Mouse (Mus musculus) heart, embryonic 13.5 days (tissue): Measurements from ENCODE around the gene Wnt6. TPM values are rescaled to one million over a fixed set of nuclear protein-coding genes. Genes with fewer than 3 reads are reported as not detected.
A peak's percentile ranks its signal among the peaks of the same experiment; 100 is the strongest.

ENCODE experiments used
- ATAC-seq: fragments of 200-750 bp; cut with Nextera tagmentation; 2 replicates; pipeline ENCODE4 v1.8.0; 2017; ENCODE audit warnings: moderate TSS enrichment; ENCODE audit not compliant: insufficient number of reproducible peaks, low FRiP score, low TSS enrichment; ENCODE audit errors: extremely low read depth
- H3K27ac ChIP-seq: fragments of 300-500 bp; sonication (generic); replicated peaks from 2 replicates; pipeline ENCODE4 v1.5.1; 2015; ENCODE audit warnings: moderate library complexity, mild to moderate bottlenecking, inconsistent platforms
- H3K27me3 ChIP-seq: fragments of 300-500 bp; sonication (generic); replicated peaks from 2 replicates; pipeline ENCODE4 v1.6.1; 2015; ENCODE audit warnings: mild to moderate bottlenecking, inconsistent platforms
- H3K36me3 ChIP-seq: fragments of 300-500 bp; sonication (generic); 2 replicates; pipeline ENCODE4 v1.6.1; 2015; ENCODE audit warnings: mild to moderate bottlenecking, inconsistent platforms
- H3K4me1 ChIP-seq: fragments of 300-500 bp; sonication (generic); 2 replicates; pipeline ENCODE4 v1.6.1; 2015; ENCODE audit warnings: inconsistent platforms
- H3K4me2 ChIP-seq: fragments of 300-500 bp; sonication (generic); 2 replicates; pipeline ENCODE4 v1.6.1; 2015; ENCODE audit warnings: inconsistent platforms, mild to moderate bottlenecking, moderate library complexity
- H3K4me3 ChIP-seq: fragments of 300-500 bp; sonication (generic); 2 replicates; pipeline ENCODE4 v1.5.1; 2015; ENCODE audit warnings: moderate library complexity, mild to moderate bottlenecking, inconsistent platforms
- H3K9ac ChIP-seq: fragments of 300-500 bp; sonication (generic); 2 replicates; pipeline ENCODE4 v1.6.1; 2015; ENCODE audit warnings: inconsistent platforms, mild to moderate bottlenecking, moderate library complexity
- H3K9me3 ChIP-seq: fragments of 300-500 bp; sonication (generic); 2 replicates; pipeline ENCODE4 v1.6.1; 2016; ENCODE audit warnings: inconsistent platforms
- WGBS: fragments of 180-500 bp; shearing (Covaris S2); methylation state at CpG from one replicate; pipeline ENCODE4 v1.1.7; 2015; ENCODE audit warnings: mixed read lengths; 5-methylcytosine and 5-hydroxymethylcytosine counted together
- polyA plus RNA-seq: library from polyadenylated mRNA; unstranded; fragments of >200 nt; fragmentation: Nextera tagmentation; extraction: Ambion mirVana; gene quantifications from 2 replicates; pipeline ENCODE4 v1.2.1, GENCODE M21; 2015

The Wnt6 gene
- polyA plus RNA-seq, 1 experiment from 2014 or later = 0.31 TPM

DNA sequence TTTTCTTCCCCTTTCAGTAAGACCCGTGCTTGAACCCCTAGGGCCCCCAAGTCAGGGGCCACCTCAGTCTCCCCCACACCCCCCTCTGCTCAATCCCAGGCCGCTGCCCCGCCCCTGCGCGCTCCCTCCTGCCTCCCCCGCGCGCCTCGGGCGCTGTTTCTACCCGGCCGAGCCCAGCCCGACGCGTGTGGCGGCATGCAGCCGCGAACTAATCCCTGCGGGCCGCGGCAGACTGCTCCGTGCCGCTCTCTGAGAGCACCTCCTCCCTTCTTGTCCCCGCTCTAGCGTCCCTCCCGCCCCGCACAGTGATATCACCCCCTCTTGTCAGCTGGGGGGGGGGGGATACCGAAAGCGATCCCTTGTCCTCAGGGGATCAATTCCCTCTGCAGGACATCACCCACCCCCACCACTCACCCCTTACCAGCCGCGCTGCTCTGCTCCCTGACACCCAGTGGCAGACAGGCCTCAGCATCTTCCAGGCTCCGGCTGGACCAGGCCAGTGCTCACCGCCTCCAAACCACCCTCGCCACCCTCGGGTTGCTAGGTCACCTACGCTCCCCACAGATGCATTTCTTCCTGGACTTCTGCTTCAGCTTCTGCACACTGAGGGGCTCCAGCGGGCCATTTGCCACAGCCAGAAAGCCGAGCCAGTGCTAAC is 22.9 kb downstream of the Wnt6 start:
- H3K4me1 ChIP-seq = peaks cover 28% of the 10 kb centered on the region
- H3K27ac ChIP-seq = no peak overlapping the region
- 1% methylated on average over 37 of the region's 38 CpGs for WGBS
- H3K36me3 ChIP-seq = no peaks in the 10 kb centered on the region
- peak overlapping the region; percentile 62 for H3K4me2 ChIP-seq
- peak overlapping the region; percentile 42 for H3K4me3 ChIP-seq
- no peaks in the 10 kb centered on the region for H3K9me3 ChIP-seq
- ATAC-seq = no peak
- H3K27me3 ChIP-seq = peaks cover 100% of the 10 kb centered on the region
- H3K9ac ChIP-seq = peak overlapping the region; percentile 59

DNA sequence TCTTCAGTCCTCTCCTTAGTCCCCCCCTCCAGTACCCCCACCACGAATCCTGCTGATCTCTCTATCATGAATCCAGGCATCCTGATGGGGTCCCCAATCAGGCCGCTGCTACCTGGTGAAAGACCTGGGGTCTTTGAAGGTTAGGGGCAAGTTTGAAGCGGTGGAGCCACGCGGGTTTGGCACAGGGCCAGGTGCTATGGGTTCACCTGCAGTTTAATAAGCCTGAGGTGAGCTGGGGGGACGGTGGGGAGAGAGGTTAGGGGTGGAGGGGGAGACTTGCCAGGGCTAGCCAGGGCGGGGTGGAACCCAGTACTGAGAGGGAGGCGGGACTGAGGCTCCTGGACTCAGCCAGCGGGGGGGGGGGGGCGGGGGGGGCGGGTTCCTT is 23.4 kb downstream of the Wnt6 start:
- Histone ChIP-seq H3K9me3 (no peaks in the 10 kb centered on the region), H3K9ac (0 out of 2 replicates have a peak overlapping the region, but pooled peaks have one; percentile 59), H3K4me1 (peaks cover 28% of the 10 kb centered on the region), H3K27ac (no peak overlapping the region), H3K27me3 (peaks cover 100% of the 10 kb centered on the region), H3K4me3 (peak overlapping the region; percentile 42), H3K4me2 (peak overlapping the region; percentile 62), H3K36me3 (no peaks in the 10 kb centered on the region)
- WGBS = 3% methylated on average over 7 of the region's 11 CpGs
- ATAC-seq = no peak

DNA sequence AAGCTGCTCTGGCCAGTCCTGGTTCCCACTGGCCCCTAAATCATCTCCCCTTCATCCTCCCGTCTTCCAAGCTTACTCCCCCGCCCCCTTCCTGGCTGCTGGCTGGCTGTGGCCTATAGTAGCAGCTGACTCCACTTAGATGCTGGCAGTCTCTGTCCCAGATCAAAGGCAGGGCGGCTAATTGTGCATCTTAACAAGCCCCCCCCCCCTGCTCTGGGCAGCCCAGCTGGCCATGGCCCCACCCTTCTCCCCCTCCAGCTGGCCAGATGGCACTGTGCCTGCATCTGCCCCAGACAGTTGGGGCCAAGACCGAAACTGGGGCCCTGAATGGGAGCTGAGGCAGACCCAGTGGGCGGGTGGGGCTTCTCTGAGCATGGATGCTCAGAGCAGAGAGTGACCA is 25.8 kb downstream of the Wnt6 start:
- no peak for ATAC-seq
- no peak overlapping the region for H3K9ac ChIP-seq
- H3K4me1 ChIP-seq = peaks cover 25% of the 10 kb centered on the region
- no peaks in the 10 kb centered on the region for H3K36me3 ChIP-seq
- H3K27ac ChIP-seq = no peak overlapping the region
- no peak overlapping the region for H3K4me3 ChIP-seq
- WGBS = 3% methylated on average over 5 of the region's 5 CpGs
- H3K9me3 ChIP-seq = no peaks in the 10 kb centered on the region
- H3K4me2 ChIP-seq = no peak overlapping the region
- H3K27me3 ChIP-seq = peaks cover 100% of the 10 kb centered on the region

DNA sequence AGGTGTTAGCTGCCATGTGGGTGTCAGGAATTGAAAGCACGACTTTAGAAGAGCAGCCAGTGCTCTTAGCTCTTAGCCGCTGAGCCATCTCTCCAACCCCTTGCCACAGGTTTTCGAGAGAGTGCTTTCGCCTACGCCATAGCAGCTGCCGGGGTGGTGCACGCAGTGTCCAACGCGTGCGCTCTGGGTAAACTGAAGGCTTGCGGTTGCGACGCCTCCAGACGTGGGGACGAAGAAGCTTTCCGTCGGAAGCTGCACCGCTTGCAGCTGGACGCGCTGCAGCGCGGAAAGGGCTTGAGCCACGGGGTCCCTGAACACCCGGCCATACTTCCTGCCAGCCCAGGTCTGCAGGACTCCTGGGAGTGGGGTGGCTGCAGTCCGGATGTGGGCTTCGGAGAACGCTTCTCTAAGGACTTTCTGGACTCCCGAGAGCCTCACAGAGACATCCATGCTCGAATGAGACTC is 28.8 kb downstream of the Wnt6 start:
- no peaks in the 10 kb centered on the region for H3K9me3 ChIP-seq
- WGBS = under 1% methylated on average over 29 of the region's 29 CpGs
- peak overlapping the region; percentile 63 for H3K4me2 ChIP-seq
- H3K27me3 ChIP-seq = peaks cover 100% of the 10 kb centered on the region
- H3K36me3 ChIP-seq = no peaks in the 10 kb centered on the region
- H3K4me1 ChIP-seq = peaks cover 24% of the 10 kb centered on the region
- no peak for ATAC-seq
- peak overlapping the region; percentile 54; the same call in 1 of the 2 replicates for H3K9ac ChIP-seq
- no peak overlapping the region for H3K27ac ChIP-seq
- H3K4me3 ChIP-seq = peak overlapping the region; percentile 40

DNA sequence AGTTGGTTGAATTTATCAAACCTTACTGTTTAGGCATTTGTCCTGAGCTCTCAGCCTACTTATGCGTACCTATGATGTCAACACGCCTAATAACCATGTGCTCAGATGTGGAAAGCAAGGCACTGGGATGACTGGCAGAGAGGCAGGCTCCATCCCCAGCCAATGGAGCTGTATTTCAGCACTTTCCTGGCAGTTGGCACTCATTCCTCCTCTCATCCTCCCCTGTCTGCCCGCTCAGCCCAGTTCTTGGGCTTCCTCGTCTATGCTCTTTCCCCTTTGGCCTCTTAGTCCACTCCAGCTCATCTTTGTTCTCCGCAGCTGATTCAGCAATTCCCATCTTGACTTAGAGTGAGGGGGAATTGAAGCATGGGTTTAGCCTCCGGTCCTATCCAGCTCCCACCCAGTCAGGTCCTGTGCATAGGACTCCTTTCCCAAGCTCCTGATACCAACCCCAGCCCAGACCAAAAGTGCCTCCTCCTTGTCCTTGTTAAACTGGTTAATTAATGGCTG is 30.0 kb downstream of the Wnt6 start:
- H3K9me3 ChIP-seq = no peaks in the 10 kb centered on the region
- H3K9ac ChIP-seq = no peak overlapping the region
- no peak overlapping the region for H3K4me2 ChIP-seq
- H3K4me3 ChIP-seq = no peak overlapping the region
- H3K27ac ChIP-seq = no peak overlapping the region
- peaks cover 34% of the 10 kb centered on the region for H3K4me1 ChIP-seq
- H3K27me3 ChIP-seq = peaks cover 100% of the 10 kb centered on the region
- no peak for ATAC-seq
- H3K36me3 ChIP-seq = no peaks in the 10 kb centered on the region
- 17% methylated on average over 6 of the region's 6 CpGs for WGBS

DNA sequence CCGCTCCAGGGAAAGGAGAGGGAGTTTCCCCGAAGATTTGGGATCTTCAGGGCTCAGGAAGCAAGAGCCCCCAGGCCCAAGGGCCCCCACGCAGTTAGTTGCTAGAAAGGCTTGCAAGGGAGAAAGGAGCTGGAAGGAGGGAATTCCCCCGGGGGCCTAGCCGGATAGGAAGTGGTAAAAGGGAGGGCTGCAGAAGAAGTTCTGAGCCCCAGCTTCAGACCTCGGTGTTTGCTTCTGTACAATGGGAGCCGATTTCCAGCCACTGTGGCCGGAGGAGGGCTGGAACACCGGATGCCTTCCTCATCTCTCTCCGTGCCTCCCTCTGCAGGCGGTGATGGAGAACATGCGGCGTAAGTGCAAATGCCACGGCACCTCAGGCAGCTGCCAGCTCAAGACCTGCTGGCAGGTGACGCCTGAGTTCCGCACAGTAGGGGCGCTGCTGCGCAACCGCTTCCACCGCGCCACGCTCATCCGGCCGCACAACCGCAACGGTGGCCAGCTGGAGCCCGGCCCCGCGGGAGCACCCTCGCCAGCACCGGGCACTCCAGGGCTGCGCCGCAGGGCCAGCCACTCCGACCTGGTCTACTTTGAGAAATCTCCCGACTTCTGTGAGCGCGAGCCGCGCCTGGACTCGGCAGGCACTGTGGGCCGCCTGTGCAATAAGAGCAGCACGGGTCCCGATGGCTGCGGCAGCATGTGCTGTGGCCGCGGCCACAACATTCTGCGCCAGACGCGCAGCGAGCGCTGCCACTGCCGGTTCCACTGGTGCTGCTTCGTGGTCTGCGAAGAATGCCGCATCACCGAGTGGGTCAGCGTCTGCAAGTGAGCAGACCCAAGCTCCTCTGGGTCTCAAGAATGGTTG is 31.3 kb downstream of the Wnt6 start:
- under 1% methylated on average over 57 of the region's 57 CpGs for WGBS
- peak; percentile 43; the same call in 1 of the 2 replicates for ATAC-seq
- H3K9ac ChIP-seq = peak overlapping the region; percentile 44
- H3K9me3 ChIP-seq = no peaks in the 10 kb centered on the region
- H3K27ac ChIP-seq = no peak overlapping the region
- peaks cover 44% of the 10 kb centered on the region for H3K4me1 ChIP-seq
- H3K4me3 ChIP-seq = peak overlapping the region; percentile 52
- peak overlapping the region; percentile 82 for H3K4me2 ChIP-seq
- no peaks in the 10 kb centered on the region for H3K36me3 ChIP-seq
- peaks cover 100% of the 10 kb centered on the region for H3K27me3 ChIP-seq

DNA sequence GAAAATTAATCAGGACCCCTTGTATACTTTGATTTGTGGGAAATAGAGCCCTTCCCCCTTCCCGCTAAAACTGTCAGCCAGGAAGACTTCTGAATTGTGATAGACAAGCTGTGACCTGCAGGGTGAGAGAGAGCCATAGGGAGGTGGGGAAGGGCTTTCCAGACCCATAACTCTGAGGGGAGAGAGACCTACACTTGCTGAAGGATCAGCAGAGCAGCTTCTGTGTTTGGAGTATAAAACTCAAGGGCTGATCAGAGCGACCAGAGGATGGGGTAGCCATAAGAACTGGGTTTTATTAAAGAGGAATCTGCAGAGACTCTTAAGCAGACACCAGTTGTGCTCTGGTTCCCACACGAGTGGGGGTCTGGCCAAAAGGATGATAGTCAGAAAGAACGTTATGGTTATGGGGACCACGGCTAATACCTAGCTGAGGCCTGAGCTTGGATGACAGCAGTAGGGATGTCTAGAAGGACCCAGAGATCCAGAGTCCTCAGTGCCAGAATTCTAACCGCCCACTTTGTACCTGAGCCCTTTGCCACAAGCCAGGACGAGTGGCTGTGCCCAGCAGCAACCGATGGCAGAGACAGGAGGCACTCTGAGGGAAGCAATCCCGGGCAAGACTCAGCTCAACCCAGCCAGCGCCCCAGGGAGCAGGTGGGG is 32.6 kb downstream of the Wnt6 start:
- H3K9me3 ChIP-seq = no peaks in the 10 kb centered on the region
- H3K4me2 ChIP-seq = no peak overlapping the region
- no peak overlapping the region for H3K9ac ChIP-seq
- no peak for ATAC-seq
- H3K27me3 ChIP-seq = peaks cover 100% of the 10 kb centered on the region
- no peak overlapping the region for H3K27ac ChIP-seq
- WGBS = 13% methylated on average over 10 of the region's 10 CpGs
- no peaks in the 10 kb centered on the region for H3K36me3 ChIP-seq
- H3K4me1 ChIP-seq = peaks cover 49% of the 10 kb centered on the region
- H3K4me3 ChIP-seq = no peak overlapping the region

DNA sequence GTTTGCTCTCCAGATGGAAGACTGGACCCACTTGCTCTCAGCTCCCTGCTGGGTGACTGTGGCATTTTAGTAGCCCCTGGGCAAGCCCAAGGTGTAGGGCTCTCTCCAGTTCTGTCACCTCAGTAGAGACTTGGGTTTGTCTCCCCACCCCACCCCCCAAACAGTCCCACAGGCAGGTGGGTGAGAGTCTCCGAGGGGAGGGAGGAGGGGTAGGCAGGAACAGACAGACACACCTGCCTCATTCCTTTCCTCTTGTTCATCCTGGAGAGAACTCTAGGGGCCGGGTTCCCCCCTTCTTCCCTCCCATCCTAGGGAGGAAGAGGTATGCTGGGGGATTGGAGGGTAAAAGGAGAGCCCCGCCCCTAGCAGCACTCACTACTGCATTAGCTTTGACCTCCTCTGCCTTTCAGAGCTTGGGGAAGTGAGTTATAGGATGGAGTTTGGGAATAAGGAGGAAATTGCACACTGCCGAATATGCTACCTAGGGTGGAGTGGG is 33.7 kb downstream of the Wnt6 start:
- no peaks in the 10 kb centered on the region for H3K9me3 ChIP-seq
- peaks cover 46% of the 10 kb centered on the region for H3K4me1 ChIP-seq
- H3K4me3 ChIP-seq = no peak overlapping the region
- no peak for ATAC-seq
- H3K27me3 ChIP-seq = peaks cover 100% of the 10 kb centered on the region
- H3K9ac ChIP-seq = no peak overlapping the region
- WGBS = 21% methylated on average over 4 of the region's 4 CpGs
- H3K27ac ChIP-seq = no peak overlapping the region
- no peak overlapping the region for H3K4me2 ChIP-seq
- H3K36me3 ChIP-seq = no peaks in the 10 kb centered on the region

DNA sequence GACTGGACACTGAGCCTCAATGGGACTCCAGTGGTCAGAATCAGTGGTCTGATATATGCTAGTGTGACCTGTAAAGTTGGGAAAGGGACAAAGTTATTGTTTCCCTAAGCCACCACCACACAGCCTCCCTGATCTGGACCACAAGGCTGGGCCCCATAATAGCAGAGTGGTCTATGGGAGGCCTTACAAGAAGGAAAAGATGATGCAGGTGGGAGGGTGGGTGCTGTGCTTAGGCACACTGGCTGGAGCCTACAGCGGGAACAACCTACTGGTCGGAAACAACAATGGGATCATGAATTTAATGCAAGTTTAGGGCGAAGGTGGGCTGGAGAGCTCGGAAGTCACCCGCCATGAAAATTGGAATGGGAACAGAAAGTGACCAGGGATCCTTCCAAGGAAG is 34.2 kb downstream of the Wnt6 start:
- 12% methylated on average over 5 of the region's 5 CpGs for WGBS
- Histone ChIP-seq H3K4me3 (0 out of 2 replicates have a peak overlapping the region, but pooled peaks have one; percentile 43), H3K9ac (no peak overlapping the region), H3K36me3 (no peaks in the 10 kb centered on the region), H3K4me1 (peaks cover 42% of the 10 kb centered on the region), H3K9me3 (no peaks in the 10 kb centered on the region), H3K27ac (no peak overlapping the region), H3K27me3 (peaks cover 98% of the 10 kb centered on the region), H3K4me2 (peak overlapping the region; percentile 67)
- no peak for ATAC-seq

DNA sequence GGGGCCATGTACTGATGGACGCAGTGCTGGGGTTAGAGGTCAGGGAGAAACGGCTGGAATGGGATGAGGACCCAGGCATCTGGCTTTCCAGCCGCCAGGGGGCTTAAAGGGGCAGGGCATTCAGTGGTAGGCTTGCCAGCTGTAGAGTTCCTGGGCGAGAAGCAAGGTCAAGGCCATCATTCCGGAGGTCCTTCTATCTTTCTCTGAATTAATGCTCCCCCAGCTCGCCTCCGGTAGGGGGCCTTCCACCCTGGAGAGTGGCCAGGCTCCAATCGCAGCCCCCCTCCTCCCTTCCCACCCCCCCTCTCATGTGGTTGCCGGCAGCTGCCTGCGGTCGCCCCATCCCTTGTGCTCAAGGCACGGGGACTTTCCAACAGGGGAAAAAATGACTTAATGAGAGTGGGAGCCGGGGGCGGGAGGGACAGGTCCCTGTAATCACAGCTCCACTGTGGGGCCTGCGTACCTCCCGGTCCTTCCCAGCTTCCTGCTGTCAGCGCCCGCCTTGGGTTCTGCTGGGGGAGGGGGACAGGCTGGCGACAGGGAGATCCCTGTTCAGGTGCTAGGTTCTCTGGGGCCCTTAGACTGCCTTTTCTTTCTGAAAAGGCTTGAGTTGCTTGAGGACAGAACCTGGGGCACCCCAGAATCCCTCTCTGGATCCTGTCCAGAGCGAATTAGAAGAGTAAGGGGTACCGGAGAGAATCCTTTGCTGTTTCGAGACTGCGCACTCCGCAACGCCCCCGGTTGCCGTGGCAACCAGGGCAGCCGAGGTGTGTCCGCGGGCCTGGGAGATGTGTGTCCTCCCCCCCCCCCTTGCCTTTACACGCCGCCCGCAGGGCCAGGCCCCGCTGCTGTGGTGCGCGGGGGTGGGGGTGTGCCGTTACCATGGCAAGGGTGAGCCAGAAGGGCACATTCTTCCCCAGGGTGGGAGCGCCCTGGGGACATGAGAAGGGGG is 34.9 kb downstream of the Wnt6 start:
- peak overlapping the region; percentile 67 for H3K4me2 ChIP-seq
- peak overlapping the region; percentile 64 for H3K9ac ChIP-seq
- H3K27me3 ChIP-seq = peaks cover 98% of the 10 kb centered on the region
- ATAC-seq = no peak
- H3K36me3 ChIP-seq = no peaks in the 10 kb centered on the region
- peaks cover 41% of the 10 kb centered on the region for H3K4me1 ChIP-seq
- peak overlapping the region; percentile 43 for H3K4me3 ChIP-seq
- under 1% methylated on average over 38 of the region's 38 CpGs for WGBS
- no peaks in the 10 kb centered on the region for H3K9me3 ChIP-seq
- H3K27ac ChIP-seq = no peak overlapping the region
